Mouse (Mus musculus) layer of hippocampus, adult 11-12 months (tissue): ENCODE data around the gene Cfl2.
"Not testable (repeated sequence)": the region's sequence is repeated elsewhere in the genome, so short reads cannot be mapped to it uniquely, and the experiment has no call there.

Experiments used
- DNase-seq: peaks from one replicate; pipeline ENCODE4 v3.0.0; 2022; ENCODE audit warnings: low spot score

The Cfl2 gene

GRCm38 (mm10) chr12:54862606-54863535 is at the start of gene Cfl2:
TSS of gene Cfl2 (minus strand) at chr12:54862877.
- DNase-seq: peak; percentile 82

- DNase-seq: no peak
Observed at GRCm38 (mm10) chr12:54910387-54910786, 47.7 kb upstream of the Cfl2 start.

- DNase-seq: not testable (repeated sequence)
Observed at GRCm38 (mm10) chr12:54892559-54892958, 29.9 kb upstream of the Cfl2 start.

- DNase-seq: no peak
Observed at GRCm38 (mm10) chr12:54890426-54890825, 27.7 kb upstream of the Cfl2 start.

DNA sequence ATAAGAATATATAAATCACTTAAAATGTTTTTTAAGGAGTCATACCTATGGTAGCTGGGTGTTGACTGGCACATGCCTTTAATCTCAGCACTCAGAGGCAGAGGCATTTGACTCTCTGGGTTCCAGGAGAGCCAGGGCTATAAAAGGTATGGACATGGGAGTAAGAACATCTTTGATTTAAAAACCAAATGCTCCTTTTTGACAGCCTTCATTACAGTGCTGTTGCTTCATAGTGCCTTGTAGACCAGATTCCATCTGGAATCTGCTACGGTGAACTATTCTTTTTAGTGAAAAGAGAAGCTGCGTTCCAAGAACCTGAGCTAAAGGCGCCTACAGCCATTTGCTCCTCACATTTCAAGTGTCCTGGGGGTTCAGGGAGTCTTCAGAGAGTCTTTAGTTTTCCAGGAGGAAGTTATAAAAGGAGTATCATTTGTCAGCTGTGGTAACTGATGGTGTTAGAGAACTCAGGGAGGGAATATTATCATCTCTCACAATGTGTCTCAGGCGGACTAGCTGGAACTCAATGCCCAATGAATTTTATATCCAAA is 25.0 kb upstream of the Cfl2 start:
- DNase-seq: no peak

DNA sequence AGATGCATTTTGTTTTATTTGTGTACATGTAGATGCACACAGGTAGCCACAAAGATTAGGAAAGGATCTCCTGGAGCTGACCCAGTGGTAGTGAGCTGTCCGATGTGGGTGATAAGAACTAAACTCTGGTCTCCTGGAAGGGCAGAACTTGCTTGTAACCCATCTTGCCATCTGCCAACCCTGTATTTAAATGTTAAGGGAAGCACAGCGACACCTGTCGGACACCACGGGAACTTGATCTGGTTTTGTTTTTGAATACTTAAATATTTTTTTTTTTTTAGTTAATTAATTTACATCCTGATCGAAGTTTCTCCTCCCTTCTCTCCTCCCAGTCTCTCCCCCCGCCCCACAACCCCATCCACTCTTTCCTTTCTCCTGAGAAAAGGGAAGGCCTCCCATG is 17.0 kb upstream of the Cfl2 start:
- peak; percentile 72 for DNase-seq

DNA sequence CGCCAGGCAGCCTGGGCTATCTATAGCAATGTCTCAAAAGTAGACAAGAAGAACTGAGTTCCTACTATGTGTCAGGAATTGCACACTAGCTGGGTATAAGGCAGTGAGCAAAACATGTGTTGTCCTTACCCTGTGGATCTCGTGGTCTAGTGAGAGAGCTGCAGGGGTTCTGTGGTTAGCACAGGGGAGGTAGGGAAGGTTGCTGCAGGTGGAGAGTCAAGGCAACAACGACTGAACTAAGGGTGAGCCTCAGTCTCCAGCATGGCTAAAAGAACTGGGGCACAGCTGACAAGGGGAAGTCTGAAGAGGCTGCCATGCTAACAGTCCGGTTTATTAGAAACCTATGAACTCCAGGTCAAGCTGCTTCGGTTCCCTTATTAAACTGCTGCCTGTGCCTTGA is 16.5 kb upstream of the Cfl2 start:
- DNase-seq: no peak

- no peak for DNase-seq
Observed at GRCm38 (mm10) chr12:54877875-54878274, 15.2 kb upstream of the Cfl2 start.

- DNase-seq: no peak
Observed at GRCm38 (mm10) chr12:54876879-54877278, 14.2 kb upstream of the Cfl2 start.

DNA sequence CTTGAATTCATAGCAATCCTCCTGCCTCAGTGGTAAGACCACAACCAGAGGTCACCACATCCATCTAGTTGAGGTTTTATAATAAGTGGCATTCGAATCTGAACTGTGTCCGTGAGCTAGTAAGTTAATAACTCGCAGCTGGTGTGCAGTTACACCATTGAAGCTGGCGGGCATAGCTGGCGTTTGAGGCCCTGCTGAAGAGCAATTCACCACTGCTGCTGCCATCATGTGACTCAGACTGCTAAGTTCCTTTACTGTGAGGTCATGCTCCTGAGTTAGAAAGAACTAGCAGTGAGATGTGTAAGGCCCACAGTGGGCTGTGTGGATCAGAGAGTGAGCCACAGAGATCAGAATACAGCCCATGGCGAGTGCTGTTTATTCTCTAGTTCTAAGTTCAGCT is 12.0 kb upstream of the Cfl2 start:
- no peak for DNase-seq

DNA sequence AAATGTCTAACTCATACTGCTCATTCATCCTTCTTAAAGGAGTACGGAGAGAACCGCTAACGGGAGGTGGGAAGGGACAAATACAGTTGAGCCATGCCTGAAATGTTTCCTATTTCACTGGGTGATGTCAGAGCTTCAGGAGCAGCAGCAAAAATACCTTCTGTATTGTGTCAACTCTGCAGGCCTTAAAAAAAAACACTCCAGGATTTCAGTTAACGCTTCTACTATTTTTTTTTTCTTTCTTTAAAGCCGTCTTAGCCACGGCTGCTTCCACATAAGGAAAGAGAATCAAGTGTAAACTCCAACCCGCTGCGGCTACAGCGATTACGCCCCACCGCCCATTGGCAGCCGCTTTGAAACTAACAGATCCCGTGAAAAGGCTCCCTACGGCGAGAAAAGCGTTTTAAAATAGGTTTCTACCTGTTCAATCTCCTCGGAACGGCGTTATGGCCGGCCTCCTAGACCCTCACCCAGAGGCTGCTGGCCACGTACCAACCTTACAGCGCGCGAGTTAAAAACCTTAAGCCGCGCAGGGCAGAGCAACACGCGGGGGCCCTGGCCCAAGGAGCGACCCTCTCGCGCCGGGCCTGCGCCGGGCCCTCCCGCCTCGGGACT is 579 bp downstream of the Cfl2 start:
- DNase-seq: peak; percentile 29

- peak; percentile 37 for DNase-seq
Observed at GRCm38 (mm10) chr12:54859531-54859930, 3.1 kb downstream of the Cfl2 start.

DNA sequence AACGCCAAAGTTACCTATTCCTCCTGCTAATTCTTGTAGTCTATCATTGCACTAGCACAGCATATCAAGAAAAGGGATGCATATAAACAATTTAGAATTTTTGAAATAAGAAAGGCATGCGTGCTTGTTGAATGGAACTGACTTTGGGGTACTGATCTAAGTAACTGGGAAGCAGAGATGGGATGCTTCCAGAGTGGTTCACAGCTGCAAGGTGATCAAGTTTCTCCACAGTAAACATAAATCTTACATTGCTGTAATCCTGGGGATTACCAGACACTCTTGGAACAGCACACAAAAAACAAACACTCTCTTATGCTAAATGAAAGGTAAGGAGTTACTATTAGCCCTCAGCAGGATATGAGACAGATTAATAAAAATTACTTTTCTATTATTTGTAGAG is 12.1 kb downstream of the Cfl2 start:
- DNase-seq: no peak

DNA sequence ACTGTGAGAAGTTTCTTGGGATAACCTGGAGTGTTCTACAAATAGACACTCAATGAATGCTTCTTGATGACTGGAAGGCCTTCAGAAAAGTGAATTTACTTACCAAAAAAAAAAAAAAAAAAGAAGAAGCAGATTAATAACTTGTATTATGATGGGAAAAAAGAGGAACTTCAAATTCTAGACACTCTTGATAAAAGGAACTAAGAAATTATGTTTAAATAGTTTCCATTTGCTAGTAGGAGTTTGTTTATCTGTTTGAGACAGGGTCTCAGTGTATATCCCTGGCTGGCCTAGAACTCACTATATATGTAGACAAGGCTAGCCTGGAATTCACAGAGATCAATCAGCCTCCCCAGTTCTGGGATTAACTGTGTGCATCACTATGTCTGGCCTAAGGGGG is 18.3 kb downstream of the Cfl2 start:
- DNase-seq: no peak

- DNase-seq: no peak
Observed at GRCm38 (mm10) chr12:54841576-54841975, 21.1 kb downstream of the Cfl2 start.

DNA sequence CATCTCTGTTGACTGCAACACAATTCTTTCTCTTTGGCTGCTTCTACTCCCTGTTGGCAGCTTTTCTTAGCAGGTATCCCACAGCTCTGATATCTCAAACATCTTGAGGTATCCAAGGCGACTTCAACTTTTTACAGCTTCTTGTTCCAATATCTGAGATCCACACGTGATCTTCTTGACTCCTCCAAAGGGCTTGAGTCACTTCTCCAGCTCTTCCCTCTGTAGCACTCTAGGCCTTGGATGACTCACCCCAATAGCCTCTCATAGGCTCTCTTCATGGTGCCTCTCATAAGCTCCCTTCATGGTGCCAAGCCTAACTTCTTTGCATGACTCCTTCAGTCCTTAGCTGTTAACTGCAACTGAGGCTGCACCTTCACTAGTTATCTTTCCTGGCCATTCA is 22.9 kb downstream of the Cfl2 start:
- DNase-seq: no peak

DNA sequence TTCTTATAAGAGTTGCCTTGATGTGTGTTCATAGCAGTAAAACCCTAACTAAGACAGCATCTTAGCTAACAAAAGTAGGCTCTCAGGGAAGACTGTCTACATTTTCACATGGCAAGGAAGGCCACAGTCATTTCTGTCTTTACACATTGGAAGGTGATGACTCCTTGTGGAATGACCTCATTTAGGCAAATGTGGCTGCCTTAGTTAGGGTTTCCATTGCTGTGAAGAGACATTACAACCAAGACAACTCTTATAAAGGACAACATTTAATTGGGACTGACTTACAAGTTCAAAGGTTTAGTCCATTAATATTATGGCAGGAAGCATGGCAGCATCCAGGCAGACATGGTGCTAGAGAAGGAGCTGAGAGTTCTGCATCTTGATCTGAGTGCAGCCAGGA is 23.7 kb downstream of the Cfl2 start:
- DNase-seq: no peak

- DNase-seq: no peak
Observed at GRCm38 (mm10) chr12:54835608-54836570, 26.8 kb downstream of the Cfl2 start.

DNA sequence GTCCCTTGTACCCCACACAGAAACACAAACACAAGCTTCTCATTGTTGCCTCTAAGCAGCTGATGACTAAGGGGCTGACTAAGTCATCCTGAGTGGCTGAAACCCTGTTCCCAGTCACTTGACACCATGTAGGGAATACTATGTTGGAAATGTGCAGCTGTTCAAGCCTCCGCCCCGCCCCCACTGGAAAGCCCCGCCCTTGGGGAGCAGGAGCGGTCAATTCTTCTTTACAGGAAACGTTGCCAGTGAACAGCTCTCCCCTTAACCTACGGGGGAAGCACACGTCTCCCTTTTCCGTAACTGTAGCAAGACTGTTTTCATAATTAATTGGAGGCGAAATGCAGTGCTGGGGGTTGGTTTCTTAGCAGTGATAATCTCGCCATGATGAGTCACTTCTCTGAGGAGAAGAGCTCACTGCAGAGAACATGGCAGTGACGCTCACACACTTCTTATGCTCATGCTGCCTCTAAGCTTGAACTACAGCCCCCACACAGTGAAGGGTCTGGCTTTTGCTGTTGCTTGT is 27.7 kb downstream of the Cfl2 start:
- peak; percentile 77 for DNase-seq

GRCm38 (mm10) chr12:54833856-54834399 is 28.7 kb downstream of the Cfl2 start:
- no peak for DNase-seq

DNA sequence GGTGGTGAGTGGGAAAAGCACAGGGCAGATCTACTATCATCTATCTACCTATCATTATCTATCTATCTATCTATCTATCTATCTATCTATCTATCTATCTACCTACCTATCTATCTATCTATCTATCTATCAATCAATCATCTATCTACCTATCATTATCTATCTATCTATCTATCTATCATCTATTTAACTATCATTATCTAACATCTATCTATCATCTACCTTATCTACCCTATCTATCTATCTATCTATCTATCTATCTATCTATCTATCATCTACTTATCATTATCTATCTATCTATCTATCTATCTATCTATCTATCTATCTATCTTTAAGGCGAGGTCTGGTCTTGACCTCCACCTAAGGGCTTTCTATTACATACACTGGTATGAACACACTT is 30.8 kb downstream of the Cfl2 start:
- DNase-seq: not testable (repeated sequence)
